Mouse (Mus musculus): Measurements from ENCODE around the gene Olfr1137. TPM values are rescaled to one million over a fixed set of nuclear protein-coding genes. Genes with fewer than 3 reads are reported as not detected.

Gene Olfr1137
- polyA plus RNA-seq (2012; rRNA removed) = not detected in 2 replicates

DNA sequence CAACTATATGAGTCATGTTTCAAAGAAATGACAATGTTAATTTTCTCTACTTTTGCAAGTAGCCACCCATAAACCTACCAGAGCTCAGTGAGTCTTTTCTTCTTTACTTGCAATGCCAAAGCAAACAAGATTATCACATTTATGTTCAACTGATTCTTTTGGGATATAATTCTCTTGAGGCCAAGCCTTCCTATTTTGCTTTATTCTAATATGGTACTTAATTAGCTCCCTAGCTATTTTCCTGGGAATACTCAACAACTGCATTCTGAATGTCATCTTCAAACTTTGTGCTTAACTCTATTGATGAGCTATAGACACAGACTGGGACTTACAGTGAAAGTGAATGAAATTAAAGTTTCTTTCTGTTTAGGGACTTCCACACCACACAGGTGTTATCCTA is at the start of gene Olfr1137:
Olfr1137 (minus strand) TSS at position 101 of the 400 bp plus-strand sequence.
- no peak for DNase-seq (ENCODE audit: low spot score)

DNA sequence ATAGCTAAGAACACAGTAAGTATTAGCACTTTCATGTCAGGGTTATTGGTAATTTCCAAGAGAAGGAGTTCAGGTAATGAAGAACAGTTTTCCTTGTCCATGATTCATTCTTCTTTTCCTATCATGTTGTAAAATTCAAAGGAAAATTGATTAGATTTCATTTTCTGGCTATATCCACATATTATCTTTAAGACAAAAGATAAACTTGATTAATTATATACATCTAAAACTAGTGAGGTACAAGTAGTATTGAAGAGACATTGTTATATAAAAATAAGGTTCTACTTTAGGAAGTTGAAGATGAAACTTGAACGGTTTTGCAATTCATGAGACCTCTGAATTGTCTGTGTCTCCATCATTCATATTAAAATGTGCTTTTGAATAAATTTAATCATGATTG is 40.9 kb upstream of the Olfr1137 start, which contains the start of gene Olfr1141:
Olfr1141 (minus strand) TSS at position 101 of the 400 bp plus-strand sequence.
- DNase-seq (ENCODE audit: low spot score) = no peak

DNA sequence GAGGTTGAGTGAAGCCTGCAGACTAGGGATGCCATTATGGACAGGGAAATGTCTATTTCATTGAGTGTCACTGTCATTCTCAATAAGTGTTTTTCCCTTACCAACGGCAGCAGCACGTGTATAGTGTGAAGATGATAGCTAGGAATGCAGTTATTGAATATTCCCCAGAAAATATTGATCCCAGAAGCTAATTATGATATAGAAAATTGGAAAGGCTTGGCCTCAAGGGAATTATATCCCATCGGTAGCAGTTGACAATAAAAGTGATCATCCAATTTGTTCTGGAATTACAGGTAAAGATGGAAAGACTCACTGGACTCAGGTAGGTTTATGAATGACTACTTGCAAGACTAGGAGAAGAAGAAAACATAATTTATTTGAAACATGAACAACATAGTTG is 30.5 kb upstream of the Olfr1137 start, which contains the start of gene Olfr1140:
Olfr1140 (plus strand) TSS at position 301 of the 400 bp plus-strand sequence.
- no peak for DNase-seq (ENCODE audit: low spot score)

DNA sequence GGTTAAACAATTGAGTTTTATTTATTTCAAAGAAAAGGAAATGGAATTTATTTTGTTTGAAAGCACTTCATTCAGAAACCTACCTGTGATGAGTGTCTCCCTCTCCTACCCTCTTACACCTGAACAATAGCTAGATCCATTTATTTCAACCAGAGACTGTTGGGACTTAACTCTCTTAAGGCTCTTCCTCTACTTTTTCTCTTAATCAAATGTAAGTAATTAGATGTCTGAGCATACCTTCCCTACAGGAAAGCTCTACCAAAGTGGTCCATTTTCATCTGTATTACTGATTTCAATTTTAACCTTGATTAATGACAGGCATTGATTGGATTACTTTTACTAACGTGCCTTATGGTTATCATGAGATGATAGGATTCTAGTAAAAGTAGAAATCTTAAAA is 26.9 kb upstream of the Olfr1137 start, which contains the start of gene Olfr1138:
Olfr1138 (minus strand) TSS at position 101 of the 400 bp plus-strand sequence.
- DNase-seq (ENCODE audit: low spot score) = no peak

DNA sequence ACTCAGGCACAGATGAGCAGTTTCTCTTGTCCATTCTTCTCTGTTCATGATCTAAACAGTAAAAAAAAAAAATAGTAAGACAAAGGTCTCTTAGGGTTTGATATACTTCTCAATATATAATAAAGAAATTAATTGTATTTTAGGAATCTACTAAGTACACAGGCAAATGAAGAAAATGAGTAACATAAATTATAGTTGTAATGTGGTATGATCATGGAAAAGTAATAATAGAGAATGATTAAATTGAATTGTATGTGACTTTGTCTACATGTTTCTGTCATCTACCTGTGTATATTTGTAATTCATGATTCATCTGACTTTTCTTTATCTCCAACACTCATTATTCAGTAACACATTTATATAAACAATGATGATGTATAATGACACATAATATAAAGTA is 19.1 kb downstream of the Olfr1137 start, which contains the start of gene Olfr1136:
Olfr1136 (minus strand) TSS at position 101 of the 400 bp plus-strand sequence.
- DNase-seq (ENCODE audit: low spot score) = no peak

DNA sequence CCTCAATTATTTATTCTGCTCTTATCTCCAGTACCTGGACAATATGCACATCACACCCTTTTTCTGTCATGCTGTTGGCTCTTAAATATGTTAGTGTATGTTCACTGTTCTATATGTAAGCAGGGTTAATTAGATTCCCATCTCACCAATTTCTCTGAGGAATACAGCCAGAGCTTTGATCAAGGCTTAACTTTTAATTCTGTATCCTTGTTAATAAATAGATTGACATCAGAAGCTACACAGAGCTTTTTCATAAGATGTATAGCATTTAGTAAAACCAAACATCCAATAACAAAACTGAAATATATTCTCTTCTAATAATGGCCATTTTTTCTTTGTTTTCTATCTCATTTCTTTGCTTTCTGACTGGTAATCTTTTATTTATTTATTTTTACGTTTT is 39.4 kb downstream of the Olfr1137 start, which contains the start of gene Olfr1135:
Olfr1135 (minus strand) TSS at position 101 of the 400 bp plus-strand sequence.
- DNase-seq (ENCODE audit: low spot score) = no peak

Other genes starting within 250 kb of the Olfr1137 start
- not detected in 2 replicates for gene Pramel7, start 216.1 kb downstream of the Olfr1137 start, polyA plus RNA-seq (2012; rRNA removed)
- not detected in 2 replicates for gene Pramel6, start 206.6 kb downstream of the Olfr1137 start, polyA plus RNA-seq (2012; rRNA removed)
- gene Olfr153, start 181.4 kb downstream of the Olfr1137 start, polyA plus RNA-seq (2012; rRNA removed) = not detected in 2 replicates
- gene Olfr1128, start 167.6 kb downstream of the Olfr1137 start, polyA plus RNA-seq (2012; rRNA removed) = not detected in 2 replicates
- gene Olfr1129, start 139.3 kb downstream of the Olfr1137 start, polyA plus RNA-seq (2012; rRNA removed) = not detected in 2 replicates
- gene Olfr1130, start 107.0 kb downstream of the Olfr1137 start, polyA plus RNA-seq (2012; rRNA removed) = not detected in 2 replicates
- not detected in 2 replicates for gene Olfr1131, start 86.1 kb downstream of the Olfr1137 start, polyA plus RNA-seq (2012; rRNA removed)
- gene Olfr1132, start 75.6 kb downstream of the Olfr1137 start, polyA plus RNA-seq (2012; rRNA removed) = not detected in 2 replicates
- gene Olfr1133, start 65.8 kb downstream of the Olfr1137 start, polyA plus RNA-seq (2012; rRNA removed) = not detected in 2 replicates
- gene Olfr1134, start 54.7 kb downstream of the Olfr1137 start, polyA plus RNA-seq (2012; rRNA removed) = not detected in 2 replicates
- gene Olfr1135, start 39.5 kb downstream of the Olfr1137 start, polyA plus RNA-seq (2012; rRNA removed) = not detected in 2 replicates
- not detected in 2 replicates for gene Olfr1136, start 19.2 kb downstream of the Olfr1137 start, polyA plus RNA-seq (2012; rRNA removed)
- not detected in 2 replicates for gene Olfr1138, start 26.8 kb upstream of the Olfr1137 start, polyA plus RNA-seq (2012; rRNA removed)
- gene Olfr1140, start 30.6 kb upstream of the Olfr1137 start, polyA plus RNA-seq (2012; rRNA removed) = not detected in 2 replicates
- not detected in 2 replicates for gene Olfr1141, start 40.8 kb upstream of the Olfr1137 start, polyA plus RNA-seq (2012; rRNA removed)
- not detected in 2 replicates for gene Olfr152, start 66.3 kb upstream of the Olfr1137 start, polyA plus RNA-seq (2012; rRNA removed)
- not detected in 2 replicates for gene Olfr1143, start 87.4 kb upstream of the Olfr1137 start, polyA plus RNA-seq (2012; rRNA removed)
- not detected in 2 replicates for gene Olfr1145, start 96.6 kb upstream of the Olfr1137 start, polyA plus RNA-seq (2012; rRNA removed)
- not detected in 2 replicates for gene Olfr1148, start 117.4 kb upstream of the Olfr1137 start, polyA plus RNA-seq (2012; rRNA removed)
- not detected in 2 replicates for gene Olfr1150-ps1, start 130.8 kb upstream of the Olfr1137 start, polyA plus RNA-seq (2012; rRNA removed)
- not detected in 2 replicates for gene Olfr1151, start 142.7 kb upstream of the Olfr1137 start, polyA plus RNA-seq (2012; rRNA removed)
- gene Olfr1152, start 153.3 kb upstream of the Olfr1137 start, polyA plus RNA-seq (2012; rRNA removed) = not detected in 2 replicates
- not detected in 2 replicates for gene Olfr1153, start 181.8 kb upstream of the Olfr1137 start, polyA plus RNA-seq (2012; rRNA removed)
- not detected in 2 replicates for gene Olfr1154, start 192.0 kb upstream of the Olfr1137 start, polyA plus RNA-seq (2012; rRNA removed)
- gene Olfr1155, start 232.0 kb upstream of the Olfr1137 start, polyA plus RNA-seq (2012; rRNA removed) = not detected in 2 replicates
- gene Olfr1156, start 239.9 kb upstream of the Olfr1137 start, polyA plus RNA-seq (2012; rRNA removed) = not detected in 2 replicates

Data from urinary bladder, adult 2 months (tissue).